Mouse (Mus musculus) CH12.LX (cell line): ENCODE measurements around the gene Rasgrf2. TPM values are rescaled to one million over a fixed set of nuclear protein-coding genes. Genes with fewer than 3 reads are reported as not detected.

ENCODE experiments used
- DNase-seq: peaks from one replicate; pipeline ENCODE4 v3.0.0-alpha.2; 2013; ENCODE audit errors: extremely low read depth
- H3K27ac ChIP-seq: 2 replicates; pipeline ENCODE4 v1.5.1; 2012; ENCODE audit warnings: low read depth, mild to moderate bottlenecking, control low read depth, moderate library complexity; ENCODE audit not compliant: insufficient read depth
- H3K27me3 ChIP-seq: replicated peaks from 2 replicates; pipeline ENCODE3; 2012; ENCODE audit warnings: inconsistent platforms
- H3K36me3 ChIP-seq, 2 experiments: replicated peaks in 1 of 2; 2 replicates each; pipeline versions ENCODE3 to v1.6.1; 2012; ENCODE audit warnings: inconsistent platforms in 1 of 2, low read length in 1 of 2, mild to moderate bottlenecking in 1 of 2, mixed read lengths in 1 of 2, moderate library complexity in 1 of 2; ENCODE audit not compliant: control insufficient read depth in 1 of 2, insufficient read depth in 1 of 2
- H3K4me1 ChIP-seq, 2 experiments: 2 replicates each; pipeline ENCODE4 v1.6.1; 2012; ENCODE audit warnings: inconsistent platforms in 1 of 2, moderate library complexity in 1 of 2; ENCODE audit not compliant: insufficient read depth in 2 of 2, control insufficient read depth in 1 of 2
- H3K4me2 ChIP-seq: 2 replicates; pipeline ENCODE4 v1.6.1; 2012; ENCODE audit warnings: low read depth, mild to moderate bottlenecking, control low read depth; ENCODE audit not compliant: poor library complexity, insufficient read depth, severe bottlenecking
- H3K4me3 ChIP-seq, 3 experiments: fragments of 150-350 bp in 1 of 3; sonication (generic) in 1 of 3; replicated peaks in 1 of 3; 2 replicates each; pipeline versions ENCODE3 to v1.5.1; 2011 to 2012; ENCODE audit warnings: low read depth in 2 of 3, low read length in 2 of 3, mild to moderate bottlenecking in 2 of 3, moderate library complexity in 2 of 3, control low read depth in 1 of 3, improper control_type of control experiment in 1 of 3, inconsistent platforms in 1 of 3, mixed read lengths in 1 of 3; ENCODE audit not compliant: poor library complexity in 1 of 3
- H3K79me2 ChIP-seq: replicated peaks from 2 replicates; pipeline ENCODE4 v1.6.1; 2012; ENCODE audit warnings: mild to moderate bottlenecking, moderate library complexity; ENCODE audit not compliant: control insufficient read depth, poor library complexity, insufficient read depth, severe bottlenecking; ENCODE audit errors: extremely low read depth
- H3K9ac ChIP-seq: 2 replicates; pipeline ENCODE4 v1.6.1; 2012; ENCODE audit warnings: low read depth, mild to moderate bottlenecking, control low read depth, moderate library complexity; ENCODE audit not compliant: insufficient read depth
- H3K9me3 ChIP-seq: replicated peaks from 2 replicates; pipeline ENCODE3; 2012; ENCODE audit warnings: low read length, inconsistent platforms, mixed read lengths
- CHD1 ChIP-seq: IDR thresholded peaks from 2 replicates; pipeline ENCODE4 v1.6.1; 2012; ENCODE audit warnings: low read depth, low read length, improper control_type of control experiment, inconsistent platforms
- ELF1 ChIP-seq: IDR thresholded peaks from 2 replicates; pipeline ENCODE4 v1.6.1; 2014; ENCODE audit warnings: low read depth, mild to moderate bottlenecking, inconsistent platforms, low read length, improper control_type of control experiment
- EP300 ChIP-seq: IDR thresholded peaks from 2 replicates; pipeline ENCODE4 v1.6.1; 2011; ENCODE audit warnings: low read length, improper control_type of control experiment
- ETS1 ChIP-seq: conservative IDR thresholded peaks from 2 replicates; pipeline ENCODE4 v1.6.1; 2012; ENCODE audit warnings: low read depth, mild to moderate bottlenecking, inconsistent platforms, low read length, improper control_type of control experiment, moderate library complexity
- JUN ChIP-seq: IDR thresholded peaks from 2 replicates; pipeline ENCODE4 v1.6.1; 2011; ENCODE audit warnings: low read depth, mild to moderate bottlenecking, low read length, improper control_type of control experiment, moderate library complexity; ENCODE audit not compliant: insufficient read depth
- MEF2A ChIP-seq: IDR thresholded peaks from 2 replicates; pipeline ENCODE4 v1.6.1; 2014; ENCODE audit warnings: low read depth, mild to moderate bottlenecking, inconsistent platforms, low read length, improper control_type of control experiment, borderline replicate concordance
- MYC ChIP-seq: IDR thresholded peaks from 2 replicates; pipeline ENCODE4 v1.6.1; 2011; ENCODE audit warnings: low read depth, mild to moderate bottlenecking, improper control_type of control experiment, low read length
- POLR2AphosphoS2 ChIP-seq: IDR thresholded peaks from 2 replicates; pipeline ENCODE4 v1.6.1; 2011; ENCODE audit warnings: low read depth, low read length, improper control_type of control experiment
- USF2 ChIP-seq: conservative IDR thresholded peaks from 2 replicates; pipeline ENCODE4 v1.6.1; 2011; ENCODE audit warnings: low read depth, low read length, improper control_type of control experiment
- ZC3H11A ChIP-seq: IDR thresholded peaks from 2 replicates; pipeline ENCODE4 v1.6.1; 2012; ENCODE audit warnings: low read depth, mild to moderate bottlenecking, inconsistent platforms, low read length, improper control_type of control experiment
- ZKSCAN1 ChIP-seq: IDR thresholded peaks from 2 replicates; pipeline ENCODE4 v1.6.1; 2012; ENCODE audit warnings: low read depth, inconsistent platforms, low read length, improper control_type of control experiment, borderline replicate concordance
- ZMIZ1 ChIP-seq: IDR thresholded peaks from 2 replicates; pipeline ENCODE4 v1.6.1; 2012; ENCODE audit warnings: low read depth, mild to moderate bottlenecking, inconsistent platforms, low read length, improper control_type of control experiment
- ZNF384 ChIP-seq: IDR thresholded peaks from 2 replicates; pipeline ENCODE4 v1.6.1; 2012; ENCODE audit warnings: low read depth, low read length, improper control_type of control experiment, inconsistent platforms
- dilution Hi-C: fragments of 300-500 bp; cut with MboI; formaldehyde crosslinking; loops from 2 replicates; pipeline ENCODE4 v1.14.3; 2020; ENCODE audit warnings: low sequenced_read_pairs; ENCODE audit not compliant: extremely low pct_unique_long_range_greater_than_20kb, extremely low pct_ligation_motif_present
- in situ Hi-C: fragments of 300-500 bp; cut with MboI; formaldehyde crosslinking; loops from 3 replicates; pipeline ENCODE4 v1.14.3; 2019; ENCODE audit warnings: low sequenced_read_pairs, low pct_ligation_motif_present, low pct_unique_long_range_greater_than_20kb, mixed read lengths
- polyA plus RNA-seq: library from polyadenylated mRNA; unstranded; fragments of >175 nt; gene quantifications from 2 replicates; pipeline ENCODE4 v1.2.1, GENCODE M21; 2012; ENCODE audit warnings: low read depth; ENCODE audit not compliant: insufficient read length
- total RNA-seq, 2 experiments: library from RNA; depleted of rRNA; stranded (reverse); fragments of 300-350 nt in 1 of 2; fragments of >200 nt in 1 of 2; gene quantifications; 2 replicates each; pipeline ENCODE4 v1.2.3; 2012 to 2014

Gene Rasgrf2
- total and polyA plus RNA-seq, 3 experiments = 2.6 to 5.0 (median 4.7) TPM

DNA sequence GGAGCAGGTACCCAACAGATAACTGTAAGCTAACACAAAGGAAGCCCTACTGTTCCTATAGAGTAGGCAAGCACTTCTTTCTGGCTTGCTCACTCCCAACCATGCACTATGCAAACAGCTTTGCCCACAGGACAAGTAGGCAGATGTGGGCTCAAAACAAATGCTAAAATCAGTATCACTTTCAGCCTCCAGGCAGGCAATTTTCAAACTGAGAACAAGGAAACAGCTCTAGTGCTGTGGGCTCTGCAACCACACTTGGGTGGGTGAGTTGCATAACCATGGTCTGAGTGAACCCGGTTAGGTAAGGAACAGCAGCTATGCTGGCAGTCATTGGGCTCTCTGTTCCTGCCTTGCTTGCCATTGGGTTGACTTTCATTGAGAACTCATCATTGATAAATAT lies 157.3 kb downstream of the Rasgrf2 start:
- dilution Hi-C loops = no loop called here
- Histone ChIP-seq H3K9me3 (no peaks in the 10 kb centered on the region), H3K79me2 (no peaks in the 10 kb centered on the region)
- 0 out of 2 replicates have a peak, but pooled peaks have one; percentile 13 for TF ChIP-seq EP300
- TF ChIP-seq MEF2A = no peak
- no peak for TF ChIP-seq ELF1
- TF ChIP-seq, all 38 proteins: peak for 1
- DNase-seq = peak; percentile 36
- in situ Hi-C loops = no loop called here
- no peaks in the 10 kb centered on the region for H3K27me3 ChIP-seq
- H3K4me1 ChIP-seq = peaks cover 4 to 11% of the 10 kb centered on the region in 2 experiments
- no peak overlapping the region for H3K27ac ChIP-seq
- H3K4me2 ChIP-seq = no peak overlapping the region
- peaks cover 11 to 29% of the 10 kb centered on the region in 2 experiments for H3K36me3 ChIP-seq
- H3K4me3 ChIP-seq = no peak overlapping the region
- no peak overlapping the region for H3K9ac ChIP-seq

DNA sequence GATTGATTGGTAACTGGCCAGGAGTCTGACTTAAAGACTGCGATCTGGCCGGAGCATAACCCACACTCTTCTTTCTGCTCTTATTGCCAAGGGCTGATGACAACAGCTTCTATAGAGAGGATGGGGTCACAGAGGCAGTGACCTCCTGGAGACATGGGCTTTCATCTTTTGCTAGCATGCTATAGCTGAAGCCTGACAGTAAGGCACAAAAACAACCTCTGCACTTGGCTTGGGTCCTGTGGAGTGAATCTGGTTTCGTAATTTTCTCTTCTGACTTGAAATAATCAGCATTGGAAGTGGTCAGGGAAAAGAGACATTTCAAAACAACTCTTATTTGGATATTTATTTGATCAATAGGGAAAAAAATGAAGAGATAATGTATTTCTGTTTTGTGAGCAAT lies 160.2 kb downstream of the Rasgrf2 start:
- Histone ChIP-seq H3K4me3 (no peak overlapping the region), H3K36me3 (peaks cover 3 to 31% of the 10 kb centered on the region in 2 experiments), H3K4me1 (peaks cover 4 to 8% of the 10 kb centered on the region in 2 experiments), H3K27ac (no peak overlapping the region), H3K4me2 (no peak overlapping the region), H3K27me3 (no peaks in the 10 kb centered on the region), H3K9ac (no peak overlapping the region), H3K9me3 (no peaks in the 10 kb centered on the region), H3K79me2 (no peaks in the 10 kb centered on the region; the same call in 1 of the 2 replicates)
- in situ Hi-C loops = no loop called here
- no peak for TF ChIP-seq USF2
- dilution Hi-C loops = no loop called here
- no peak for DNase-seq

DNA sequence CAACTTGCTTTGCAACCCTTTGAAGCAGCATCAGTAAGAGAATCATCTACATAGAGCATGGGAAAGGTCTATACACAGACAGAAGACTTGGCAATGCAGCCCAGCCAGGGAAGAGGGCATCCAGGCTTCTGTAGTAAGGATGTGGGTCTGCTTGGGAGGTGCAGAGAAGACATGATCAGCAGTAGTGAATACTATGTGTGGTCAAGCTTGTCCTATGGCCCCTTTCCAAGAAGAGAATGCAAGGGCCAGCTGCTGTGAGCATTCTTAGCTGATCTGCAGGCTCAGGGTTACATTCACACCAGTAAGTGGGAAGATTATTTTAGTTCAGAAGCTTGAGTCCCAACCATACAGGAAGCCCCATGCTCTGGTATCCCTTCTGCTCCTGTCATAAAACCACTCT lies 175.0 kb downstream of the Rasgrf2 start:
- Histone ChIP-seq H3K79me2 (no peaks in the 10 kb centered on the region), H3K9ac (no peak overlapping the region), H3K4me1 (no peaks in the 10 kb centered on the region), H3K9me3 (no peaks in the 10 kb centered on the region), H3K4me3 (no peak overlapping the region), H3K36me3 (peaks cover 0 to 7% of the 10 kb centered on the region in 2 experiments), H3K27me3 (no peaks in the 10 kb centered on the region), H3K4me2 (no peak overlapping the region), H3K27ac (no peak overlapping the region)
- in situ Hi-C loops (no loop called here), dilution Hi-C loops (no loop called here)
- TF ChIP-seq CHD1 (no peak), USF2 (no peak), ZNF384 (no peak), JUN (no peak), ETS1 (no peak), ZMIZ1 (no peak), MYC (no peak), POLR2AphosphoS2 (no peak), ZKSCAN1 (no peak), ZC3H11A (no peak)
- no peak for DNase-seq
